Mouse (Mus musculus) frontal cortex, postnatal 14 days (tissue): ENCODE data around the gene Ppp1r35.

Source experiments
- DNase-seq, 2 experiments: peaks; one replicate each; pipeline ENCODE4 v3.0.0; 2022; ENCODE audit warnings: low spot score in 2 of 2

The Ppp1r35 gene

GRCm38 (mm10) chr5:137751221-137751887 lies 27.3 kb upstream of the Ppp1r35 start:
- DNase-seq = no peak

- DNase-seq = no peak
Observed at GRCm38 (mm10) chr5:137751988-137752387, 26.7 kb upstream of the Ppp1r35 start.

- DNase-seq = no peak
Observed at GRCm38 (mm10) chr5:137753111-137753832, 25.4 kb upstream of the Ppp1r35 start.

- DNase-seq = no peak
Observed at GRCm38 (mm10) chr5:137755425-137755824, 23.2 kb upstream of the Ppp1r35 start.

- DNase-seq = no peak
Observed at GRCm38 (mm10) chr5:137756106-137756505, 22.5 kb upstream of the Ppp1r35 start.

- peak; percentile 79 to 86 for DNase-seq
Observed at GRCm38 (mm10) chr5:137756882-137757661, 21.6 kb upstream of the Ppp1r35 start.

GRCm38 (mm10) chr5:137757887-137758286 lies 20.8 kb upstream of the Ppp1r35 start:
- peak; percentile 72 to 86 for DNase-seq

GRCm38 (mm10) chr5:137758921-137759534 lies 19.6 kb upstream of the Ppp1r35 start:
- no peak for DNase-seq

- peak; percentile 76 to 87 for DNase-seq
Observed at GRCm38 (mm10) chr5:137759971-137760412, 18.7 kb upstream of the Ppp1r35 start.

GRCm38 (mm10) chr5:137764609-137765340 lies 13.9 kb upstream of the Ppp1r35 start:
- no peak for DNase-seq

GRCm38 (mm10) chr5:137766270-137766669 lies 12.4 kb upstream of the Ppp1r35 start:
- DNase-seq = no peak

- DNase-seq = no peak
Observed at GRCm38 (mm10) chr5:137768475-137768874, 10.2 kb upstream of the Ppp1r35 start.

GRCm38 (mm10) chr5:137770709-137771108 lies 7.9 kb upstream of the Ppp1r35 start:
- DNase-seq = no peak

GRCm38 (mm10) chr5:137772755-137773154 lies 5.9 kb upstream of the Ppp1r35 start:
- no peak for DNase-seq

- DNase-seq = no peak
Observed at GRCm38 (mm10) chr5:137775587-137776290, 2.9 kb upstream of the Ppp1r35 start.

GRCm38 (mm10) chr5:137776408-137776918 lies 2.2 kb upstream of the Ppp1r35 start:
- no peak for DNase-seq

GRCm38 (mm10) chr5:137777267-137777845 lies 1.3 kb upstream of the Ppp1r35 start:
- no peak for DNase-seq

- no peak for DNase-seq
Observed at GRCm38 (mm10) chr5:137779053-137779933, 644 bp downstream of the Ppp1r35 start.

- no peak for DNase-seq
Observed at GRCm38 (mm10) chr5:137781661-137782060, 3.0 kb downstream of the Ppp1r35 start.
